Mouse (Mus musculus): ENCODE results near the gene Gpn3.

DNA sequence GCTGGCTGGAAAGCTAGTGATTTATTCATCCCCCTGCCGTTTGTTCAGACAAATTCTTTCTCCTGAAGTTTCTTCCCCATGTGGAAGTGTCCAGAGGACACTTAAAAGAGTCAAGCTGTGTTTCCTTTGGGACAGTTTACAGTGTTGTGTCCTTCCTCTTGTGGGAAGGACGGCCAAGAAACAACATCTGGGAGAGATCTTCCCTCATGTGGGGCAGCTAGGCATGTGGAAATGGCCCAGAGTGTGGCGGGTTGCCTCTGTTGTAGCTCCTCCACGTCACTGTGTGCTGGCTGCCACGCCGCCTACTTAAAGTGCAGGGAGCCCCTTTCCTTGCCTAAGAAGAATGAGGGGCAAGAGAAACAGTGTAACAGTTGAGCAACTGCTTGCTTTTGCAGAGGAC lies 41.1 kb downstream of the Gpn3 start:
- no peak for TF ChIP-seq POLR2A (IDR thresholded peaks at IDR 0.05; ENCODE audit: low read depth, low read length)
- no peak for TF ChIP-seq MYC (IDR thresholded peaks at IDR 0.05; ENCODE audit: low read depth, low read length)
